Mouse (Mus musculus) cerebellum, adult 2 months (tissue): ENCODE results near the gene Slc38a6.

ENCODE experiments used
- CTCF ChIP-seq: fragments of 200-500 bp; IDR thresholded peaks from 2 replicates; pipeline ENCODE4 v1.5.1; 2011; ENCODE audit warnings: low read depth, mild to moderate bottlenecking, control low read depth, low read length, moderate library complexity, borderline replicate concordance; ENCODE audit not compliant: insufficient read depth
- POLR2A ChIP-seq: fragments of 200-500 bp; IDR thresholded peaks from 2 replicates; pipeline ENCODE4 v1.6.1; 2011; ENCODE audit warnings: low read length, control low read depth, borderline replicate concordance; ENCODE audit not compliant: insufficient read depth

- TF ChIP-seq POLR2A (no peak), CTCF (no peak)
Observed at GRCm38 (mm10) chr12:73317706-73318686, 31.4 kb downstream of the Slc38a6 start.
